Mouse (Mus musculus): Measurements from ENCODE around the gene Taf12.

Gene Taf12

GRCm38 (mm10) chr4:132269740-132270560 is 4.2 kb upstream of the Taf12 start:
- CTCF ChIA-PET = interaction anchor here (0.5 to 0.6 kb wide), 3 partner anchors 58 to 236 kb away, joined by 3 to 4 read pairs (median 3); no protein-coding TSS in a partner anchor

- CTCF ChIA-PET = no interaction called here
Measured at GRCm38 (mm10) chr4:132273166-132273565, 1.0 kb upstream of the Taf12 start.

GRCm38 (mm10) chr4:132275949-132276348 is 1.8 kb downstream of the Taf12 start:
- CTCF ChIA-PET = no interaction called here

GRCm38 (mm10) chr4:132288840-132289239 is 14.7 kb downstream of the Taf12 start:
- CTCF ChIA-PET = interaction anchor here (0.6 kb wide), 1 partner anchor 139 kb away, joined by 3 read pairs; no protein-coding TSS in a partner anchor

- CTCF ChIA-PET = interaction anchor here (0.6 to 0.7 kb wide), 3 partner anchors 17 to 241 kb away, joined by 3 to 15 read pairs (median 4); no protein-coding TSS in a partner anchor
Measured at GRCm38 (mm10) chr4:132291056-132291455, 16.9 kb downstream of the Taf12 start.

GRCm38 (mm10) chr4:132291624-132292335 is 17.6 kb downstream of the Taf12 start:
- CTCF ChIA-PET = interaction anchor here (0.5 to 0.7 kb wide), 4 partner anchors 18 to 240 kb away, joined by 3 to 15 read pairs (median 6); no protein-coding TSS in a partner anchor

- CTCF ChIA-PET = no interaction called here
Measured at GRCm38 (mm10) chr4:132292988-132293387, 18.8 kb downstream of the Taf12 start.

GRCm38 (mm10) chr4:132293682-132294240 is 19.6 kb downstream of the Taf12 start:
- CTCF ChIA-PET = no interaction called here

GRCm38 (mm10) chr4:132295696-132296390 is 21.7 kb downstream of the Taf12 start:
- CTCF ChIA-PET = interaction anchor here (0.5 to 1.1 kb wide), 2 partner anchors 13 to 215 kb away, joined by 4 to 5 read pairs; no protein-coding TSS in a partner anchor

GRCm38 (mm10) chr4:132299849-132300248 is 25.7 kb downstream of the Taf12 start:
- CTCF ChIA-PET = interaction anchor here (1.7 kb wide), 1 partner anchor 10 kb away, joined by 6 read pairs; no protein-coding TSS in a partner anchor

- CTCF ChIA-PET = interaction anchor here (0.6 kb wide), 1 partner anchor 398 kb away, joined by 3 read pairs; no protein-coding TSS in a partner anchor
Measured at GRCm38 (mm10) chr4:132301486-132301885, 27.3 kb downstream of the Taf12 start.

- CTCF ChIA-PET = no interaction called here
Measured at GRCm38 (mm10) chr4:132301965-132302938, 28.1 kb downstream of the Taf12 start.

GRCm38 (mm10) chr4:132302939-132303479 is 28.8 kb downstream of the Taf12 start, which contains the start of gene Rab42:
TSS of gene Rab42 (minus strand) at chr4:132303385.
- CTCF ChIA-PET = interaction anchor here (0.8 kb wide), 1 partner anchor 274 kb away, joined by 4 read pairs; no protein-coding TSS in a partner anchor

GRCm38 (mm10) chr4:132303484-132303883 is 29.3 kb downstream of the Taf12 start:
- CTCF ChIA-PET = interaction anchor here (0.8 kb wide), 1 partner anchor 274 kb away, joined by 4 read pairs; no protein-coding TSS in a partner anchor

GRCm38 (mm10) chr4:132305276-132305675 is 31.1 kb downstream of the Taf12 start:
- CTCF ChIA-PET = interaction anchor here (0.6 kb wide), 1 partner anchor 44 kb away, joined by 3 read pairs; no protein-coding TSS in a partner anchor

GRCm38 (mm10) chr4:132306004-132306403 is 31.8 kb downstream of the Taf12 start:
- CTCF ChIA-PET = interaction anchor here (0.7 kb wide), 1 partner anchor 27 kb away, joined by 3 read pairs; no protein-coding TSS in a partner anchor

GRCm38 (mm10) chr4:132308437-132309139 is 34.4 kb downstream of the Taf12 start:
- CTCF ChIA-PET = interaction anchor here (0.6 to 2.1 kb wide), 4 partner anchors 9 to 145 kb away, joined by 3 to 8 read pairs (median 5); no protein-coding TSS in a partner anchor

- CTCF ChIA-PET = interaction anchor here (0.6 to 2.1 kb wide), 6 partner anchors 10 to 69 kb away, joined by 3 to 23 read pairs (median 5); no protein-coding TSS in a partner anchor
Measured at GRCm38 (mm10) chr4:132309140-132309848, 35.1 kb downstream of the Taf12 start.

Measured in spleen, embryonic (tissue).